Mouse (Mus musculus) left cerebral cortex, adult 18-20 months (tissue): ENCODE data around the gene Klhl1. TPM values are rescaled to one million over a fixed set of nuclear protein-coding genes. Genes with fewer than 3 reads are reported as not detected.
"Not testable (repeated sequence)": the region's sequence is repeated elsewhere in the genome, so short reads cannot be mapped to it uniquely, and the experiment has no call there.

Experiments used
- DNase-seq, 2 experiments: peaks; one replicate each; pipeline ENCODE4 v3.0.0; 2021 to 2022; ENCODE audit warnings: low spot score in 2 of 2, mixed read lengths in 1 of 2
- long read RNA-seq, 2 experiments: library from polyadenylated mRNA; stranded (forward); transcript quantifications; one replicate each; pipeline ENCODE4 v2.0.0; 2021
- total RNA-seq, 2 experiments: library from RNA; stranded (reverse); gene quantifications; 2 replicates each; pipeline ENCODE4 v1.2.3; 2021

The Klhl1 gene
- total RNA-seq, result 1 to 10 TPM; 1.1 to 1.3 TPM
- long read RNA-seq, experiment 1, full-length matches to known transcripts, result 1 of 2 reads
- long read RNA-seq, experiment 1, partial matches to known transcripts, result 1 of 2 reads
- long read RNA-seq, experiment 1, other reads (novel, unspliced or antisense), result 0 of 2 reads
- long read RNA-seq, experiment 2, full-length matches to known transcripts, result 2 of 2 reads
- long read RNA-seq, experiment 2, partial matches to known transcripts, result 0 of 2 reads
- long read RNA-seq, experiment 2, other reads (novel, unspliced or antisense), result 0 of 2 reads

GRCm38 (mm10) chr14:96518954-96519682 is at the start of gene Klhl1:
Gene Klhl1 (minus strand): TSS chr14:96519102.
- peak in 1 of 2 experiments; percentile 29 for DNase-seq

GRCm38 (mm10) chr14:96553668-96554067 is 34.8 kb upstream of the Klhl1 start:
- peak in 1 of 2 experiments; percentile 2 for DNase-seq

DNA sequence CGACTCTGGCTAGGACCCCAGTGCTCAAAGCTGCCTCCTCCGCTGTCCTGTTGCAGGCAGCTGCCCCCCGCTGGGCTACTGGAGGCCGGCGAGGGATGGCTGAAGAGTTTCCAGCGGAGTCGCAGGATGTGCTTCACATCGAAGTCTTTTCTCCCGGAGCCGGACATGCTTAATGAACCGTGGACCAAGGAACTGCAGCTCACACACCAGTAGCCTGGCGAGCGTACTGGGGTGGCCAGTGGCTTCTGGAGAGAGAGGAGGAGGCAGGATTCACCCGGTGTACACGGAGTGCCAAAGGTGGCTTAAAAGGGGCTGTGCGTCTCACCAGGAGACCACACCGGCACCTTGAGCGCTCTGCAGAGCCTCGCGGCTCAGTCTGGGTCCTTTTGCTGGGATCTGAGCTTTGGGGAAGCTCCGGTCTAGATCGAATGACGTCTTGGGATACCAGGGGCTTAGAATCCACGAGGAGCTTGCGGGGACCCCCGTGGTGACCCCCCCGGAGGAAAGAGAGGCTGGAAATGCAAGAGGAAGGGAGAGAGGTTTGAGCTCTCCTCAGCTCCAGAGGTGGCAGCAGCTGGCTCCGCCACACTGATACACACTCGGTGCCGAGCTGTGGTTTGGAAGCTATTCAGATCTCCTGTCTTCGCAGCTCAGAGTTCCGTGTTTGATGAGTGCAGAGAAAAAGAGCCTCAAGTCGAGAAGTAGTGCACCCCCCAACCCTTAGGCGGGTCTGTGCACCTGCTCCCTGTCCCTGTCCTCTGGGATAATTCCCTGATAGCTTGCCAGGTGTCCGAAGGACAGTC is 550 bp downstream of the Klhl1 start:
- peak; percentile 14 to 27 for DNase-seq

GRCm38 (mm10) chr14:96517727-96518126 is 1.2 kb downstream of the Klhl1 start:
- DNase-seq, result no peak

DNA sequence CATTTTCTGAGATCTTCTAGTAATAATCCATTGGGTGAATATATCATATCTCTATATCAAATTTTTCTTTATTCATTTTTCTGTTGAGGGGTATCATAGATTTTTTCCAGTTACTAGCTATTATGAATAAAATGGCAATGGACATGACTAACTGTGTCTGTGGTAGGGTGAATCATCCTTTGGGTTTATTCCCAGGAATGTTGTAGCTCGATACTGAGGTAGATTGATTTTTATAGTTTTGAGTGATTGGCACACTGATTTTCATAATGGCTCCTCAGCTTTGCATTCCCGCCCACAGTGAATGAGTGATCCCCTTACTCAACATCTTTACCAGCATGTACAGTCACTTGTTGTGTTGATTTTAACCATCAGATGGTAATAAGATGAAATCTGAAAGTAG is 19.0 kb downstream of the Klhl1 start:
- no peak for DNase-seq

- DNase-seq, result no peak
Observed at GRCm38 (mm10) chr14:96471812-96472211, 47.1 kb downstream of the Klhl1 start.

GRCm38 (mm10) chr14:96471336-96471735 is 47.6 kb downstream of the Klhl1 start:
- DNase-seq, result no peak

DNA sequence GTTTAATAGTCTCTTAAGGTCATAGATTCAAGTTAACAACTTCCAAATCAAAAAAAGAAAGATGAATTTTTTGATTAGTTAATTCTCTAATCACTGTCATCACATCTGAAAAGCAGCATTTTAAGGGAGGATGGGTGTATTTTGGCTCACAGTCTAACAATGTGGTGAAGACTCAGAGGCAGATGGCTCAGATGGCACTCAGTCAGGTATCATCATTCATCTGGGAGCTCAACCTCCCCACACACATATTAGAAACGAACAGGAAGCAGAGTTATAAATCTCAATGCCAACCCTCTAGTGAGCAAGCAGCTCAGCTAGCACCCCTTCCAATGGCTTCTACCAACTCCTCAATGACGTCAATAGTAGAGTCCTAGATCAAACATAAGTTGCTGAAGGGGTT is 57.1 kb downstream of the Klhl1 start:
- DNase-seq, result no peak

GRCm38 (mm10) chr14:96392032-96392737 is 126.7 kb downstream of the Klhl1 start:
- no peak for DNase-seq

DNA sequence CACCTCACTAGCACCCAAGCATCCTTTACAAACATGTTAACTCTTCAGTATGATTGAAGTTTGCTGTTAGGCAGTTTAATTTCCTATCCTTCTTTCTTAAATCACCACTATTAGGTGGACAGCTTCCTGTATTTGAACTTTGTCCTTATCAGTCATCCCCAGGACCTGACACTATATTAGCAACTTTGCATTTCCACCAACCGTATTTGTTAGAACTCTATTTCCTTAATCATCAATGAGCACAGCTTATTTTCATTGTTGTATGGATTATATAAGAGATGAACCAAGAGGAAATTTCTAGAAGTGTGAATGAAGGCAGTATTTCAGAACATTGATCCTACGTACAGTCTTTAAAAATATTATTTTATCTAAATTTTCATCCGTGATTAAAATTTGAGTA is 156.2 kb downstream of the Klhl1 start:
- no peak for DNase-seq

DNA sequence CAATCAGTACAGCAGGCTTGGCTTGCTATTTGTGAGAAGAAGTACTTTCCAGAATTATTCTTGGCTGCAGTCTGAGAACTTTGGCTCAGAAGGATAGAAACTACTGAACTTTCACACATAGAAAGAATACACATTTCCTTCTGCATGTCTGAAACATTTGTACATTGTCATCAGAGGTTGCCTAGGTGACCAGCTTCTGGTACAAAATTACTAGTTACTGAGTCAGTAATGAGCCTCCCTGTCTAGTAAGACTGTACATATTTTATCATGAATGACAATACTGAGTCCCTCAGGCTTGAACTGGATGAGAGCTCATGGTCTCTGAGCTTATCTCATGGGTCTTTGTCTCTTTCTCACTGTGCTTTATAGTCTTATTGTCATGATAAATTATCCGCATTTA is 170.7 kb downstream of the Klhl1 start:
- DNase-seq, result no peak

DNA sequence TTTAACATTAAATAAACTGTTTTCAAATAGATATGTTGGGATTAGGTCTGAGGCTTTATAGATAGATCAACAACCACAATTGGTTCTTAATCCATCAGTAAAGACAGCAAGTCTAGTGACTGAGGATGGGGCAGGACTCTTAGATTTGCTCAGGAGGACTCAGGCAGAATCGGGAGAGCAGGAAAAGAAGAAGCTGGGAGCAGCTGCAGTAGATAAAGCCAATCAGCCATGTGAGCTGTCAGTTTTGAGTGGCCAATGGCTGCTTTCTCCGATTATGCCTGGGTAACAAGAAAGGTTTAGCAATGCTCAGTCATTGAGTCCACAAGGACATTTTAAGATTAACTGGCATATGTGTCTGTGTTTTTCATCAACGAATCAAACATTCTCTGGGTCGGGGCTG is 187.8 kb downstream of the Klhl1 start:
- no peak for DNase-seq

- no peak for DNase-seq
Observed at GRCm38 (mm10) chr14:96217805-96218441, 301.0 kb downstream of the Klhl1 start.

- DNase-seq, result not testable (repeated sequence)
Observed at GRCm38 (mm10) chr14:96194795-96195194, 324.1 kb downstream of the Klhl1 start.

- no peak for DNase-seq
Observed at GRCm38 (mm10) chr14:96174546-96174945, 344.4 kb downstream of the Klhl1 start.

- peak in 1 of 2 experiments; percentile 11 for DNase-seq
Observed at GRCm38 (mm10) chr14:96143137-96143536, 375.8 kb downstream of the Klhl1 start.

DNA sequence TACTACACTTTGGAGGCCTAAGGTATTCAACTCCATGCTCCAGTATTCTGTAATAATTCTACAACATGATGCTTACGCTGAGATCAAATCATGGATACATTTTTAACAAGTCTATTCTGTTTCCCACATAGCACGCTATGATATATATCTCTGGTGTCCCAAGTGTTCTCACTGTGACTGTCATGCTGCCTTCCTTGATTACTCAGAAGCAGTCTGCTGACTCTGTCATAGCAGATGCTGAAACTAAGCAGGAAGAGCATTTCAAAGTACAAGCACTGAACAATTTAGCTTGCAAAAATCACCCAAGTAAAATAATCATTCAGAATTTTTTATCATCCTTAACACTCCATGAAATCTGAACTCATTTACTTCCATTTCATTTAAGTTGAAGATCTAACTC is 378.7 kb downstream of the Klhl1 start:
- DNase-seq, result no peak

- no peak for DNase-seq
Observed at GRCm38 (mm10) chr14:96107396-96107795, 411.5 kb downstream of the Klhl1 start.

GRCm38 (mm10) chr14:96081681-96082207 is 437.2 kb downstream of the Klhl1 start:
- DNase-seq, result no peak

- no peak for DNase-seq
Observed at GRCm38 (mm10) chr14:96065884-96066283, 453.0 kb downstream of the Klhl1 start.
